Mouse (Mus musculus) stomach, embryonic 14.5 days (tissue): ENCODE data around the gene Scgb1b7. TPM values are rescaled to one million over a fixed set of nuclear protein-coding genes. Genes with fewer than 3 reads are reported as not detected.
"Not testable (repeated sequence)": the region's sequence is repeated elsewhere in the genome, so short reads cannot be mapped to it uniquely, and the experiment has no call there.

Source experiments
- ATAC-seq: fragments of 200-750 bp; cut with Nextera tagmentation; 2 replicates; pipeline ENCODE4 v1.8.0; 2017; ENCODE audit warnings: low read depth, moderate TSS enrichment; ENCODE audit not compliant: insufficient number of reproducible peaks, insufficient read depth, low FRiP score
- H3K27ac ChIP-seq: fragments of 300-500 bp; sonication (generic); 2 replicates; pipeline ENCODE4 v1.5.1; 2014; ENCODE audit warnings: mild to moderate bottlenecking, low read length, moderate library complexity, mixed read lengths
- H3K27me3 ChIP-seq: fragments of 300-500 bp; sonication (generic); 2 replicates; pipeline ENCODE4 v1.6.1; 2014; ENCODE audit warnings: low read length, control low read depth, mixed read lengths; ENCODE audit not compliant: control insufficient read depth, insufficient read depth
- H3K36me3 ChIP-seq: fragments of 300-500 bp; sonication (generic); 2 replicates; pipeline ENCODE4 v1.6.1; 2014; ENCODE audit warnings: mild to moderate bottlenecking, control low read depth, low read length, moderate library complexity, mixed read lengths; ENCODE audit not compliant: control insufficient read depth, insufficient read depth
- H3K4me1 ChIP-seq: fragments of 300-500 bp; sonication (generic); 2 replicates; pipeline ENCODE4 v1.6.1; 2014; ENCODE audit warnings: low read length, control low read depth, mixed read lengths; ENCODE audit not compliant: control insufficient read depth, insufficient read depth
- H3K4me2 ChIP-seq: fragments of 300-500 bp; sonication (generic); replicated peaks from 2 replicates; pipeline ENCODE4 v1.6.1; 2014; ENCODE audit warnings: low read depth, low read length, control low read depth
- H3K4me3 ChIP-seq: fragments of 300-500 bp; sonication (generic); 2 replicates; pipeline ENCODE4 v1.5.1; 2014; ENCODE audit warnings: low read depth, low read length, control low read depth
- H3K9ac ChIP-seq: fragments of 300-500 bp; sonication (generic); replicated peaks from 2 replicates; pipeline ENCODE4 v1.6.1; 2014; ENCODE audit warnings: low read depth, mild to moderate bottlenecking, control low read depth, low read length, moderate library complexity, mixed read lengths
- H3K9me3 ChIP-seq: fragments of 300-500 bp; sonication (generic); 2 replicates; pipeline ENCODE4 v1.6.1; 2016; ENCODE audit warnings: low read depth, low read length, control low read depth; ENCODE audit not compliant: control insufficient read depth
- WGBS: fragments of 180-500 bp; shearing (Covaris S2); extraction: QIAGEN DNeasy Blood & Tissue Kit; methylation state at CpG from one replicate; pipeline ENCODE4 v1.1.7; 2014; 5-methylcytosine and 5-hydroxymethylcytosine counted together
- polyA plus RNA-seq: library from polyadenylated mRNA; unstranded; fragments of >200 nt; fragmentation: Nextera tagmentation; extraction: Ambion mirVana; gene quantifications from 2 replicates; pipeline ENCODE4 v1.2.1, GENCODE M21; 2014

Gene Scgb1b7
- polyA plus RNA-seq = not detected in 2 replicates

GRCm38 (mm10) chr7:31712365-31712764 lies at the start of gene Scgb1b7:
Gene Scgb1b7 (plus strand): TSS chr7:31712665.
- not testable (repeated sequence) for H3K36me3 ChIP-seq, H3K4me3 ChIP-seq, H3K4me2 ChIP-seq, H3K27ac ChIP-seq, H3K9ac ChIP-seq, ATAC-seq, H3K4me1 ChIP-seq, H3K9me3 ChIP-seq, H3K27me3 ChIP-seq
- WGBS = 87% methylated on average over 3 of the region's 5 CpGs

GRCm38 (mm10) chr7:31705657-31706056 lies 6.8 kb upstream of the Scgb1b7 start, which contains the start of gene Scgb2b7:
Gene Scgb2b7 (minus strand): TSS chr7:31705757.
- H3K27ac ChIP-seq, H3K9me3 ChIP-seq, H3K9ac ChIP-seq, H3K36me3 ChIP-seq, H3K4me2 ChIP-seq, H3K4me1 ChIP-seq, ATAC-seq, H3K4me3 ChIP-seq, H3K27me3 ChIP-seq: not testable (repeated sequence)

Other genes starting within 250 kb of the Scgb1b7 start
- gene Scgb2b7, start 6.9 kb upstream of the Scgb1b7 start, polyA plus RNA-seq = not detected in 2 replicates